Mouse (Mus musculus) heart, postnatal 0 days (tissue): ENCODE measurements at regions not wholly inside any gene's neighbourhood (a gene's known extent, or its start where the extent isn't known, plus 50 kb on each side); places are given as distances from the start of the nearest gene placed in this dataset.
A peak's percentile ranks its signal among the peaks of the same experiment; 100 is the strongest.

Experiments
- ATAC-seq: fragments of 200-750 bp; cut with Nextera tagmentation; 2 replicates; pipeline ENCODE4 v1.8.0; 2017; ENCODE audit warnings: low read depth, moderate number of reproducible peaks, moderate library complexity; ENCODE audit not compliant: insufficient read depth
- DNase-seq: peaks from one replicate; pipeline ENCODE4 v3.0.0-alpha.2; 2016; ENCODE audit warnings: low spot score
- H3K27ac ChIP-seq: fragments of 300-500 bp; sonication (generic); 2 replicates; pipeline ENCODE4 v1.5.1; 2014; ENCODE audit warnings: low read depth, mild to moderate bottlenecking
- H3K27me3 ChIP-seq: fragments of 300-500 bp; sonication (generic); 2 replicates; pipeline ENCODE4 v1.6.1; 2014; ENCODE audit warnings: low read length, mixed read lengths; ENCODE audit not compliant: control insufficient read depth, insufficient read depth
- H3K36me3 ChIP-seq: fragments of 300-500 bp; sonication (generic); replicated peaks from 2 replicates; pipeline ENCODE4 v1.6.1; 2014; ENCODE audit warnings: low read length, mixed read lengths; ENCODE audit not compliant: control insufficient read depth, insufficient read depth
- H3K4me1 ChIP-seq: fragments of 300-500 bp; sonication (generic); 2 replicates; pipeline ENCODE4 v1.6.1; 2014; ENCODE audit warnings: antibody characterized with exemption; ENCODE audit not compliant: control insufficient read depth, insufficient read depth
- H3K4me2 ChIP-seq: fragments of 300-500 bp; sonication (generic); 2 replicates; pipeline ENCODE4 v1.6.1; 2014; ENCODE audit warnings: low read depth, mild to moderate bottlenecking, low read length, moderate library complexity
- H3K4me3 ChIP-seq: fragments of 300-500 bp; sonication (generic); 2 replicates; pipeline ENCODE4 v1.5.1; 2014; ENCODE audit warnings: low read depth, low read length
- H3K9ac ChIP-seq: fragments of 300-500 bp; sonication (generic); replicated peaks from 2 replicates; pipeline ENCODE4 v1.6.1; 2014; ENCODE audit warnings: low read depth, low read length, mixed read lengths
- H3K9me3 ChIP-seq: fragments of 300-500 bp; sonication (generic); replicated peaks from 2 replicates; pipeline ENCODE4 v1.6.1; 2016; ENCODE audit warnings: low read length; ENCODE audit not compliant: control insufficient read depth
- CTCF ChIP-seq: IDR thresholded peaks from 2 replicates; pipeline ENCODE4 v1.5.1; 2016; ENCODE audit warnings: antibody characterized with exemption, control low read depth, low read depth
- EP300 ChIP-seq: IDR thresholded peaks from 2 replicates; pipeline ENCODE4 v1.6.1; 2016; ENCODE audit warnings: antibody characterized with exemption, low read depth
- WGBS: fragments of 180-500 bp; shearing (Covaris S2); extraction: QIAGEN DNeasy Blood & Tissue Kit; methylation state at CpG from one replicate; pipeline ENCODE4 v1.1.7; 2014; 5-methylcytosine and 5-hydroxymethylcytosine counted together

DNA sequence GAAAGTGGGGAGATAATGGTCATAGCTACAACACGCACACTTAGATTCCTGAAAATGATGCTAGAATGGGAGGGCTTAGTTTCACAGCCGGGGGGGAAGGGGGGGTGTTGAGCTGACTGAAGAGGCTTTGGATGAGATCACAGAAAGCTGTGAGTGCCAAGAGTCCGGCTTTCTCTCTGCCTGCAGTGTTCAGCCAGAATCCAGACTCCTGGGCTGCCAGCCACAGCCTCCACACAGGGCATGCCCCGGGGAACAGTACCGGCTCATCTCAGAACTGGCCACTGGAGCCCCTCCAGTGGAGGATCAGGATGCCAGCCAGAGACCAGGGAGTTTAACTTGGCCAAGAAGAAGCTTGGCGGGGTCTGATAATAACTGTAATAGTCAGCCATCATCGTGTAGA is 85.7 kb downstream of the Vcpkmt start:
- Histone ChIP-seq H3K36me3 (no peaks in the 10 kb centered on the region), H3K27me3 (no peaks in the 10 kb centered on the region), H3K9me3 (no peaks in the 10 kb centered on the region), H3K4me2 (0 out of 2 replicates have a peak overlapping the region, but pooled peaks have one; percentile 20), H3K4me3 (no peak overlapping the region), H3K9ac (0 out of 2 replicates have a peak overlapping the region, but pooled peaks have one; percentile 8), H3K4me1 (peaks cover 32% of the 10 kb centered on the region), H3K27ac (peak overlapping the region; percentile 74)
- ATAC-seq = peak; percentile 73
- peak; percentile 62 for DNase-seq
- 25% methylated on average over 7 of the region's 7 CpGs for WGBS
- no peak for TF ChIP-seq CTCF
- no peak for TF ChIP-seq EP300

DNA sequence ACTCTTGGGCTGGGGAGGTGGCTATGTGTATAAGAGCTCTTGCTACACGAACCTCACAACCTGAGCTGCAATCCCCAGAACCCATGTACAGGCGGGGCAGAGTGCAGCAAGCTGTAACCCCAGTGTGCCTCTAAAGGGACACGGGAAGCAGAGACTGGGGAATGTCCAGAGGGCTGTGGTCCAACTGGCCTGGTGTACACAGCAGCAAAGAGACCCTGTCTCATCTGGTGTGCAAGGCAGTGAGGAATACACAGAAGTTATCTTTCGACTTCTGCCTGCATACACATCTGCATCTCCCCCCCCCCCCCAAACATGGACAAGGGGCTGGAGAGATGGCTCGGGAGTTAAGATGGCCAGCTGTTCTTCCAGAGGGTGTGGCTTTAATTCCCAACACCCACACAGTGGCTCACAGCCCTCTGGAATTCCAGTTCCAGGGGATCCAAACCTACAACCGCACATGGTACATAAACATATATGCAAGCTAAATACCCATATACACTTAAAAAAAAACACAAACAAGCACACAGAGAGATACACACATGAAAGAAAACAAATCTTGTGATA is 86.4 kb downstream of the Vcpkmt start:
- Histone ChIP-seq H3K9ac (no peak overlapping the region), H3K9me3 (no peaks in the 10 kb centered on the region), H3K4me2 (no peak overlapping the region), H3K27ac (peak overlapping the region; percentile 74), H3K4me3 (no peak overlapping the region), H3K4me1 (peaks cover 26% of the 10 kb centered on the region), H3K27me3 (no peaks in the 10 kb centered on the region), H3K36me3 (no peaks in the 10 kb centered on the region)
- TF ChIP-seq CTCF = no peak
- no peak for TF ChIP-seq EP300
- ATAC-seq (no peak), DNase-seq (no peak)
- 62% methylated on average over 6 of the region's 6 CpGs for WGBS

DNA sequence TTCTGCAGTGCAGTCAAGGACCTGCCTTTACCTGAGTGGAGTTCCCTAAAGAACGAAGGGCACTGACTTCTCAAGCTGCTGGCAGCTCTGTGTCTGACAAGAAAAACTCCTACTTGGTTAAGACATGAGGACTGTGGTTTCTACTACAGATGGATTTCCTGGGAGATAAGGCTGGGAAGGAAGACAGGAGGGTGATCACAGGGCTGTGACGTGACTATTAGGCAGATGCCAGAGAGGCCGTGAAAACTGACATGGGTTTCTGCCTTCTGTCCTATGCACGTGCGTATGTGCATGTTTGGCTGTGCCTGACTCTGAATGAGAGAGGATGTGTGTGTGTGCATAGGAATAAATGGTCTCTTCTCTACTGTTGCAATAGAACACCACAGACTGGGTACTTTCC is 87.1 kb downstream of the Vcpkmt start:
- Histone ChIP-seq H3K9me3 (no peaks in the 10 kb centered on the region), H3K4me1 (peaks cover 23% of the 10 kb centered on the region), H3K4me2 (no peak overlapping the region), H3K4me3 (no peak overlapping the region), H3K27ac (0 out of 2 replicates have a peak overlapping the region, but pooled peaks have one; percentile 74), H3K27me3 (no peaks in the 10 kb centered on the region), H3K9ac (no peak overlapping the region), H3K36me3 (no peaks in the 10 kb centered on the region)
- no peak for DNase-seq
- 67% methylated on average over 5 of the region's 5 CpGs for WGBS
- ATAC-seq = no peak
- TF ChIP-seq EP300 = no peak
- no peak for TF ChIP-seq CTCF

DNA sequence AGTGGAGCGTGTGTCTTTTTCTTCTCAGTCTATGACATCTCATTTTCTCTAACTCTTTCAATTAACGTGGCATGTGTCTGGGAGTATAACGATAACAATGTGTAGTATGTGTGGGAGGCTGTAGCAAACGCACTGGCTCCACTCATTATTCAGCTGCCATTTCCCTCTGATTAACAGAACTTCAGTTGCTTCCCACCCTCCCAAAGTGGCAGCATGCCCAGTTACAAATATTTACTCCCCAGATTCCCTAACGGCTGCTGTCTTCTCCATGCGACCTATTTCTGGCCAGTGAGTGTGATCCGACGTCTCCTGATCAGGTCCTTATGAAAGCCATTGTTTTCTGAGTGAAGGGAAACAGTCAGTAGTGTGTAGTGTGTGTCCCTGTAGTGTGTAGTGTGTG is 88.2 kb downstream of the Vcpkmt start:
- Histone ChIP-seq H3K4me3 (no peak overlapping the region), H3K9ac (no peak overlapping the region)

DNA sequence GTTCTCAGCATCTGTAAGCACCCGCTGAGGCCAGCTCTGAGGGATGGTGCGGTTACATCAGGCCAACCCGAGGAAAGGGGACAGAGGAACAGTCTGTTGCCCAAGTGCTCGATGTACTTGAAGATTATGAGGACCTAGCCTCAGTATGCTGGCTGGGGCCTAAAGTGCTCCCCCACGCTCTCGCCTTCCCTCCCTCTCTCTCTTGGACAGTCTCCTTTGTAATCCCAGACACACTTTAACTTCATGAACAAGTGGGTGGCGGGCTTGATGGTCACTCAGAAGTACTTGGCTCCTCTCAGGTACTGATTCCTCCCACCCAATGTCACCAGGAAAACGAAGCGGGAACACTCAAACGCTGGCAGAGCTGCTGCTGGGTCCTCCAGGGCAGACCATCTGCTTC is 93.1 kb downstream of the Vcpkmt start:
- Histone ChIP-seq H3K9ac (no peak overlapping the region), H3K4me2 (no peak overlapping the region), H3K4me1 (peaks cover 8% of the 10 kb centered on the region), H3K27me3 (no peaks in the 10 kb centered on the region), H3K9me3 (no peaks in the 10 kb centered on the region), H3K27ac (no peak overlapping the region), H3K4me3 (no peak overlapping the region), H3K36me3 (no peaks in the 10 kb centered on the region)
- ATAC-seq (no peak), DNase-seq (no peak)
- 90% methylated on average over 10 of the region's 10 CpGs for WGBS
- TF ChIP-seq EP300 = no peak
- no peak for TF ChIP-seq CTCF

More for the DNA sequence above, 88.2 kb downstream of the Vcpkmt start:
- Histone ChIP-seq H3K9me3 (no peaks in the 10 kb centered on the region), H3K4me1 (peaks cover 23% of the 10 kb centered on the region), H3K27me3 (no peaks in the 10 kb centered on the region), H3K4me2 (no peak overlapping the region), H3K27ac (no peak overlapping the region), H3K36me3 (no peaks in the 10 kb centered on the region)
- DNase-seq (peak; percentile 60), ATAC-seq (no peak)
- TF ChIP-seq CTCF (no peak), EP300 (no peak)
- WGBS = 17% methylated on average over 8 of the region's 8 CpGs

DNA sequence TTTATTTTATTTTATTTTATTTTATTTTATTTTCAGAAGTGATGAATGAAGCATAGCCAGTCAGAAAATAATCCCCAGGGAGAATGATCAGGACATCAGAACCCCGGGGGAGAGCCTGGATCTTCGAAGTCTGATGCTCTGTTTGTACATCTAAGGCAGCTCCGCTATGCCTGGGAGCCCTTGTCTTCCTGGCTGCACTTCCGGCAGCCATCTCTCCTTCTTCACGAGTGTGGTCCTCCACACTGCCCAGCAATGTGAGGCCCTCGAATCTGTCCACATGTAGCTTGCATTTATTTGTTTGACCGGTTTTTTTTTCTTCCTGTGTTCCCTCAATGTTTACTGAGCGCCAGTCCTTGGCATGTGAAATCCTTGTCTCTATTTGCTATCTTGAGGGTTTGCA is 95.9 kb downstream of the Vcpkmt start:
- ATAC-seq = no peak

More for the DNA sequence above, 95.9 kb downstream of the Vcpkmt start:
- Histone ChIP-seq H3K27me3 (no peaks in the 10 kb centered on the region), H3K9me3 (no peaks in the 10 kb centered on the region), H3K9ac (no peak overlapping the region), H3K27ac (no peak overlapping the region), H3K4me1 (peaks cover 8% of the 10 kb centered on the region), H3K4me2 (no peak overlapping the region), H3K36me3 (no peaks in the 10 kb centered on the region), H3K4me3 (no peak overlapping the region)
- 64% methylated on average over 8 of the region's 8 CpGs for WGBS
- TF ChIP-seq EP300 (no peak), CTCF (no peak)
- no peak for DNase-seq
